Mouse (Mus musculus) neural tube, embryonic 13.5 days (tissue): ENCODE measurements at regions not wholly inside any gene's neighbourhood (a gene's known extent, or its start where the extent isn't known, plus 50 kb on each side); places are given as distances from the start of the nearest gene placed in this dataset.
"Not testable (repeated sequence)": the region's sequence is repeated elsewhere in the genome, so short reads cannot be mapped to it uniquely, and the experiment has no call there.

Source experiments
- ATAC-seq: fragments of 200-750 bp; cut with Nextera tagmentation; 2 replicates; pipeline ENCODE4 v1.8.0; 2017; ENCODE audit warnings: low read depth, mild to moderate bottlenecking, moderate TSS enrichment, moderate library complexity
- H3K27ac ChIP-seq: fragments of 300-500 bp; sonication (generic); replicated peaks from 2 replicates; pipeline ENCODE4 v1.5.1; 2015; ENCODE audit warnings: moderate library complexity, mild to moderate bottlenecking, inconsistent platforms
- H3K27me3 ChIP-seq: fragments of 300-500 bp; sonication (generic); 2 replicates; pipeline ENCODE4 v1.6.1; 2015; ENCODE audit warnings: mild to moderate bottlenecking, inconsistent platforms
- H3K36me3 ChIP-seq: fragments of 300-500 bp; sonication (generic); 2 replicates; pipeline ENCODE4 v1.6.1; 2015; ENCODE audit warnings: mild to moderate bottlenecking, inconsistent platforms
- H3K4me1 ChIP-seq: fragments of 300-500 bp; sonication (generic); replicated peaks from 2 replicates; pipeline ENCODE4 v1.6.1; 2015; ENCODE audit warnings: inconsistent platforms
- H3K4me2 ChIP-seq: fragments of 300-500 bp; sonication (generic); 2 replicates; pipeline ENCODE4 v1.6.1; 2015; ENCODE audit warnings: inconsistent platforms, mild to moderate bottlenecking, moderate library complexity
- H3K4me3 ChIP-seq: fragments of 300-500 bp; sonication (generic); 2 replicates; pipeline ENCODE4 v1.5.1; 2015; ENCODE audit warnings: mild to moderate bottlenecking, inconsistent platforms
- H3K9ac ChIP-seq: fragments of 300-500 bp; sonication (generic); 2 replicates; pipeline ENCODE4 v1.6.1; 2015; ENCODE audit warnings: moderate library complexity, mild to moderate bottlenecking, inconsistent platforms
- H3K9me3 ChIP-seq: fragments of 300-500 bp; sonication (generic); 2 replicates; pipeline ENCODE4 v1.6.1; 2016; ENCODE audit warnings: inconsistent platforms
- WGBS: fragments of 180-500 bp; shearing (Covaris S2); methylation state at CpG from one replicate; pipeline ENCODE4 v1.1.7; 2015; 5-methylcytosine and 5-hydroxymethylcytosine counted together

DNA sequence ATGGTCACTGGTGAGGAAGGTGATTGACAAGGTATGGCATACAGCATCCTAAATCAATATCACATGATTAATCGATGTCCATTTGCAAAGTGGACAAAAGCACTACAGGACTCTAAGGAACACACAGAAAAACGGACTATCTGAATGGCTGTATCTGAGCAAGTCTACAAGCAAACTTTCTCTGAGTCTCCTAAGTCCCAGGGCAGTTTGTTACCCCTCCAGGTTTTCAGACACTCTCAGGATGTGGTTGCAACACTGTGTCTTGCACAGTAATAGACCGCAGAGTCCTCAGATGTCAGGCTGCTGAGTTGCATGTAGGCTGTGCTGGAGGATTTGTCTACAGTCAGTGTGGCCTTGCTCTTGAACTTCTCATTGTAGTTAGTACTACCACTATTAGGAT, 540.2 kb upstream of the Zfp386 start:
- not testable (repeated sequence) for H3K27me3 ChIP-seq, H3K36me3 ChIP-seq
- WGBS = 73% methylated on average over 3 of the region's 3 CpGs

GRCm38 (mm10) chr12:115508615-115509342, 538.7 kb upstream of the Zfp386 start:
- WGBS = 55% methylated on average over 1 of the region's 1 CpGs
- H3K27me3 ChIP-seq, H3K27ac ChIP-seq, ATAC-seq, H3K4me3 ChIP-seq, H3K36me3 ChIP-seq, H3K4me1 ChIP-seq, H3K9ac ChIP-seq, H3K4me2 ChIP-seq: not testable (repeated sequence)
- H3K9me3 ChIP-seq = peaks cover 17% of the 10 kb centered on the region

More for the DNA sequence above, 540.2 kb upstream of the Zfp386 start:
- H3K9ac ChIP-seq, H3K4me3 ChIP-seq, H3K4me2 ChIP-seq, H3K4me1 ChIP-seq, H3K27ac ChIP-seq, ATAC-seq: not testable (repeated sequence)
- peaks cover 26% of the 10 kb centered on the region for H3K9me3 ChIP-seq

DNA sequence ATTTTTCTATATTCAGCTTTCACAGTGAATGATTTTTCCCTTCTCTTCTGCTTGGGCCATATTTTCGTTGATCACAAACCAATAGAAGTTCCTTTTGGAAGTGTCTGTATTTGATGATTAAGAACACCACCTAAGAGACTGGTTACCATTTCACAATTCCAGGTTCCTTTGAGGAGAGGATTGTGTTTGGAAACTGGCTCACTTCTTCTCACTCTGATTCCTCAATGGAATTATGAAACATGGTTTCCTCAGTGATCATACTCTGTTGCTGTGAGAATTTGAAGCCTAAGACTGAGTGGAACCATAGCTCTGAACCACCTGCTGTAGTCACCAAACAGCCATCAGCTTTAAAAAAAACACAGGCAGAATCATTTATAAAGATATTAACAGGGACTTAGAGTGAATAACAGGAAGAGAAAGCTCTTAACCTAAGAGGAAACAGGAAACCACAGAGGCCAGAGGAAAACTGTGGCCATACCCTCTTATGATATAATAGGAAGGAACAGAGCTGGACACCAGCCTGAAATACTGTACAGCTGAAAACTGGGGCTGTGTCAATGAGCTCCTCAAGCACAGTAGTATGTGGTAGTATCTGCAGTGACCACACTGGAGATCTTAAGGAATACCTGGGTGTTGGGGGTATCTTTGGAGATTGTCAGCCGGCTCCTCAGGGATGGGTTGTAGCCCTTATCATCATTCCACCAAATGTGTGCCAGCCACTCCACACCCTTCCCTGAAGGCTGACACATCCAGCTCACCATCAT, 528.6 kb upstream of the Zfp386 start:
- H3K9ac ChIP-seq, ATAC-seq, H3K4me3 ChIP-seq, H3K4me2 ChIP-seq, H3K27me3 ChIP-seq, H3K9me3 ChIP-seq, H3K27ac ChIP-seq, H3K36me3 ChIP-seq, H3K4me1 ChIP-seq: not testable (repeated sequence)
- WGBS = 82% methylated on average over 2 of the region's 2 CpGs

- H3K36me3 ChIP-seq = no peaks in the 10 kb centered on the region
- H3K4me3 ChIP-seq = no peak overlapping the region
- H3K9me3 ChIP-seq = peaks cover 48% of the 10 kb centered on the region
- no peaks in the 10 kb centered on the region for H3K27me3 ChIP-seq
- 73% methylated on average over 3 of the region's 3 CpGs for WGBS
- H3K4me1 ChIP-seq = no peaks in the 10 kb centered on the region
- no peak overlapping the region for H3K9ac ChIP-seq
- no peak overlapping the region for H3K27ac ChIP-seq
- no peak overlapping the region for H3K4me2 ChIP-seq
- ATAC-seq = no peak
Measured at GRCm38 (mm10) chr12:115527065-115527464, 520.5 kb upstream of the Zfp386 start.

DNA sequence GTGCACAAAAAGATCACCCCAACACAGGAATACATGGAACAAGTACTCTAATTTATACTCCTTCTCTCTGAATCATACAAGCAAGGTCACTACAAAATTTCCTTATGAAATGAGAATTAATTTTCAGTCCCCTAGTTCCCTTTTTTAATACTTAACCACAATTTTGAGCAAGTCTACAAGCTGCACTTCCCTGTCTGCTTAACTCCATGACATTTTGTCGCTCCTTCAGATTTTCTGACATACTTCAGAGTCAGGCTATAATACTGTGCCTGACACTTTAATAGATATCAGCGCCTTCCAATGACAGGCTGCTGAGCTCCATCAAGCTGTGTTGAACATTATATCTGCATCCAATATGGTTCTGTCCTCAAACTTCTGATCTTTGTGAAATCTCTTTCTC, 505.0 kb upstream of the Zfp386 start:
- ATAC-seq = no peak
- Histone ChIP-seq H3K4me3 (no peak overlapping the region), H3K4me1 (no peaks in the 10 kb centered on the region), H3K36me3 (no peaks in the 10 kb centered on the region), H3K27me3 (no peaks in the 10 kb centered on the region), H3K9ac (no peak overlapping the region), H3K4me2 (no peak overlapping the region), H3K27ac (no peak overlapping the region), H3K9me3 (peaks cover 46% of the 10 kb centered on the region)
- WGBS = 73% methylated on average over 2 of the region's 2 CpGs

- H3K9me3 ChIP-seq = peaks cover 13% of the 10 kb centered on the region; the same call in 1 of the 2 replicates
- not testable (repeated sequence) for H3K27me3 ChIP-seq, H3K4me3 ChIP-seq, H3K4me2 ChIP-seq, H3K36me3 ChIP-seq, H3K27ac ChIP-seq, H3K9ac ChIP-seq, H3K4me1 ChIP-seq, ATAC-seq
- WGBS = 68% methylated on average over 4 of the region's 4 CpGs
Measured at GRCm38 (mm10) chr12:115566878-115567277, 480.6 kb upstream of the Zfp386 start.

- H3K4me3 ChIP-seq, H3K27ac ChIP-seq, ATAC-seq, H3K36me3 ChIP-seq, H3K27me3 ChIP-seq, H3K4me1 ChIP-seq, H3K9ac ChIP-seq, H3K4me2 ChIP-seq: not testable (repeated sequence)
- 82% methylated on average over 4 of the region's 4 CpGs for WGBS
- H3K9me3 ChIP-seq = peaks cover 30% of the 10 kb centered on the region
Measured at GRCm38 (mm10) chr12:115592985-115593384, 454.5 kb upstream of the Zfp386 start.

GRCm38 (mm10) chr12:115603763-115604162, 443.8 kb upstream of the Zfp386 start:
- ATAC-seq = no peak
- H3K9ac ChIP-seq = no peak overlapping the region
- no peaks in the 10 kb centered on the region for H3K27me3 ChIP-seq
- H3K36me3 ChIP-seq = no peaks in the 10 kb centered on the region
- H3K4me1 ChIP-seq = no peaks in the 10 kb centered on the region
- H3K4me3 ChIP-seq = no peak overlapping the region
- 89% methylated on average over 2 of the region's 2 CpGs for WGBS
- no peak overlapping the region for H3K27ac ChIP-seq
- peaks cover 39% of the 10 kb centered on the region for H3K9me3 ChIP-seq
- H3K4me2 ChIP-seq = no peak overlapping the region

DNA sequence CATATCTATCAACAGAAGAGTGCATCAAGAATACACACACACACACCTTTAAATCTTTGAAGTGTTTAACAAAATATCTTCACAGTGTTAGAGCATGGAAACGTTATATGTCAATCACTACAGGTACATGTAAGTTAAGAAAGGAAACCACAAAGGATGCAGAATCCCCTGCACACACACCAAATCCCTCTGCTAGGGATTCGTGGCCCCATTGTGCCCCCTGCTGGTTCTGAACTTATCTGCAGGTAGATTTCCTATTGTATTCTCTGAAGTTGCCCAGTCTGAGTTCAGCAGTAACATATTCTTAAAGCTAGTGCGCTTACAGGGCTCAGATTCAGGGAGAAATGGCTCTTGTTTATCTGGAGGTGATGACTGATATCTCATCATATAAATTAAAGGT, 442.6 kb upstream of the Zfp386 start:
- no peak overlapping the region for H3K4me2 ChIP-seq
- no peak for ATAC-seq
- H3K9ac ChIP-seq = no peak overlapping the region
- 49% methylated on average over 3 of the region's 3 CpGs for WGBS
- H3K4me1 ChIP-seq = no peaks in the 10 kb centered on the region
- H3K27me3 ChIP-seq = no peaks in the 10 kb centered on the region
- H3K36me3 ChIP-seq = no peaks in the 10 kb centered on the region
- peaks cover 44% of the 10 kb centered on the region for H3K9me3 ChIP-seq
- H3K27ac ChIP-seq = no peak overlapping the region
- H3K4me3 ChIP-seq = no peak overlapping the region

DNA sequence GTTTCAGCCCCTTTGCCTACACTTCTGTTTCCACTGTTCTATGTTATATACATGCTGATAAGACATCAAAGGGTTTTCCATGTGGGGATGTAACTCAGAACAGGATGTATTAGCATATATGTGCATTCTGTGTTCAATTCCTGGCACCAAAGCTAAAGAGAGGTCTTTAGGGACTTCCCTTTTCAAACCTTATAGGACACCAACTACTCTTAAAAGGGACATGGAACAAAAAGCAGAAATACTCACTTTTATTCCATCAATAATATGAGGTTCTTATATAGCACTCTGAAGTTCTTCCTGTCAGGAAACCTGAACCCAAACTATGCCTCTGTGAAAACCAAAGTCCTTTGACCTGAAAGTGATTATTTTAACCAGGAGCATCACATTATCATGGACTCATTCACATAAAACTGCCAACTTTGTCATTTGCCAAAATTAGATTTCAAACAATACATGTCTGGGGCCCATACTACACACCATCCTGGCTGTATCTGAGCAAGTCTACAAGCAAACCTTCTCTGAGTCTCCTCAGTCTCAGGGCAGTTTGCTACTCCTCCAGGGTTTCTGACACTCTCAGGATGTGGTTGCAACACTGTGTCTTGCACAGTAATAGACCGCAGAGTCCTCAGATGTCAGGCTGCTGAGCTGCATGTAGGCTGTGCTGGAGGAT, 424.8 kb upstream of the Zfp386 start:
- not testable (repeated sequence) for H3K9ac ChIP-seq, H3K27me3 ChIP-seq, H3K27ac ChIP-seq, H3K4me3 ChIP-seq, H3K36me3 ChIP-seq, ATAC-seq, H3K4me2 ChIP-seq, H3K4me1 ChIP-seq
- WGBS = 63% methylated on average over 1 of the region's 1 CpGs
- H3K9me3 ChIP-seq = peaks cover 24% of the 10 kb centered on the region; the same call in 1 of the 2 replicates

DNA sequence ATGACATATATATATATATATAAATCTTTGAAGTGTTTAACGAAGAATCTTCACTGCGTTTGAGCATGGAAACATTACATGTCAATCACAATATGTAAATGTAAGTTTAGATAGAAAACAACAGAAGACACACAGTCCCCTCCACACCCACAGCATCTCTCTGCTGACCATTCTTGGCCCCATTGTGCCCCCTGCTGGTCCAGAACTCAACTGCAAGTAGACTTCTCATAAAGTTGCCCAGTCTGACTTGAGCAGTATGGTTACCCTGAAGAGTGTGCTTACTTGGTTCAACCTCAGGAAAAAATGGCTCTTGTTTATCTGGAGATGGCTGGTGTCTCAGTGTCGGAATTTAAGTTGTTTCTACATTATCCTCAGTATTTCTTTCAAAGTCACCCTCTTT, 423.3 kb upstream of the Zfp386 start:
- Histone ChIP-seq H3K4me1 (no peaks in the 10 kb centered on the region), H3K9ac (no peak overlapping the region), H3K4me3 (no peak overlapping the region), H3K27me3 (no peaks in the 10 kb centered on the region), H3K4me2 (no peak overlapping the region), H3K9me3 (peaks cover 30% of the 10 kb centered on the region; the same call in 1 of the 2 replicates), H3K36me3 (no peaks in the 10 kb centered on the region), H3K27ac (no peak overlapping the region)
- ATAC-seq = no peak
- WGBS = 75% methylated on average over 3 of the region's 3 CpGs

DNA sequence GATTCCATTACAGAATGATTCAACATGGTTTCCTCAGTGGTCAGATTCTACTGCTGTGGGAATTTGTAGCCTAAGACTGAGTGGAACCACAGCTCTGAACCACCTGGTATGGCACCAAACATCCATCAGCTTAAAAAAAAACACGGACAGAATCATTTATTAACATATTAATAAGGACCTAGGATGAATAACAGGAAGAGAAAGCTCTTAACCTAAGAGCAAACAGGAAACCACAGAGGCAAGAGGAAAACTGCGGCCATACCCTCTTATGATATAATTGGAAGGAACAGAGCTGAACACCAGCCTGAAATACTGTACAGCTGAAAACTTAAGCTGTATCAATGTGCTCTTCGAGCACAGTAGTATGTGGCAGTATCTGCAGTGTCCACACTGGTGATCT, 399.9 kb upstream of the Zfp386 start:
- Histone ChIP-seq H3K4me1 (no peaks in the 10 kb centered on the region), H3K4me2 (no peak overlapping the region), H3K27me3 (no peaks in the 10 kb centered on the region), H3K27ac (no peak overlapping the region), H3K4me3 (no peak overlapping the region), H3K9ac (no peak overlapping the region), H3K36me3 (no peaks in the 10 kb centered on the region), H3K9me3 (peaks cover 45% of the 10 kb centered on the region)
- WGBS = 68% methylated on average over 3 of the region's 3 CpGs
- ATAC-seq = no peak
